Mouse (Mus musculus) cortical plate, adult 2 months (tissue): ENCODE measurements around the gene Lypd5. TPM values are rescaled to one million over a fixed set of nuclear protein-coding genes. Genes with fewer than 3 reads are reported as not detected.
A peak's percentile ranks its signal among the peaks of the same experiment; 100 is the strongest.

Experiments
- H3K27ac ChIP-seq: fragments of 200-500 bp; 2 replicates; pipeline ENCODE4 v1.5.1; 2012; ENCODE audit warnings: low read length, control low read depth, inconsistent platforms; ENCODE audit not compliant: insufficient read depth
- H3K4me1 ChIP-seq: fragments of 200-500 bp; 2 replicates; pipeline ENCODE4 v1.6.1; 2011; ENCODE audit warnings: low read length; ENCODE audit not compliant: control insufficient read depth, insufficient read depth
- H3K4me3 ChIP-seq: fragments of 200-500 bp; 2 replicates; pipeline ENCODE4 v1.5.1; 2011; ENCODE audit warnings: mild to moderate bottlenecking, low read length, control low read depth; ENCODE audit not compliant: insufficient read depth
- CTCF ChIP-seq: fragments of 200-500 bp; IDR thresholded peaks from 2 replicates; pipeline ENCODE4 v1.5.1; 2011; ENCODE audit warnings: mild to moderate bottlenecking, control low read depth, low read length; ENCODE audit not compliant: insufficient read depth; ENCODE audit errors: extremely low read depth
- POLR2A ChIP-seq: fragments of 200-500 bp; IDR thresholded peaks from 2 replicates; pipeline ENCODE4 v1.6.1; 2011; ENCODE audit warnings: mild to moderate bottlenecking, low read length, control low read depth; ENCODE audit not compliant: insufficient read depth; ENCODE audit errors: extremely low read depth
- polyA plus RNA-seq: library from polyadenylated mRNA; depleted of rRNA; stranded (reverse); fragments of >200 nt; gene quantifications from 2 replicates; pipeline ENCODE4 v1.2.3, GENCODE M21; 2012

Lypd5 gene
- polyA plus RNA-seq, 1 experiment: not detected

DNA sequence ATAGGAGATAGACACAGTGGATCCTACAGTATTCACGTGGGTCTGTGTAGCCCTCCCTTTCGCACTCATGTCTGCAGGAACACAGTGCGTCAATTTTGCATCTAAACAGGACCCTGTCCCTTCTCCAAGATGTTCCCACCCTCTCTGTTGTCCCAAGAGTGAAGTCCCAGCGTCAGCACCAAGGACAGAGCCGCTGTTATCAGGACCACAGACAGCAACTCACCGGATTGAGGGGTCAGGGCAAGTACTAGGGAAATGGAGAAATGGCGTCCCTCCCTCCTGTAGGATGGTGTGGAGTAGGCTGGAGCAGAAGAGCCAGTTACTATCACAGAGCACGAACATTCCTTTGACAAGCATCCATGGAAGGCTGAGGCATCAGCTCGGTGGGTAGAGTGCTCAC lies 10.3 kb downstream of the Lypd5 start:
- TF ChIP-seq POLR2A (no peak), CTCF (no peak)

DNA sequence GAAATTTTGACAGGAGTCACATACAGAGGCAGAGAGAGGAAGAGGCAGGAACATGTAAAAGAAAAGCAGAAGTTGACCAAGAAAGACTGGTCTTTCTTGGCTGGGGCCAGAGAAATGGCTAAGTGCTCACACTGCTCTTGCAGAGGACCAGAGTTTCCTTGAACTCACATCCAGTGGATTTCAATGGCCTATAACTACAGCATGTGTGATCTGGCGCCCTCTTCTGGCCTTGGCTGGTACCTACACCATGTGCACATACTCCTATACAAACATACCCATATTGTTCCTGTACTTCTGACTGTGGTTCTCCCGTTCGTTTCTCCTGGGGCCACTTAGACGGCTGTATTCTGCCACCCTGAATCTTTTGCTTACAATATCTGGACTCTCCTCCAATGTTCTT lies 12.0 kb downstream of the Lypd5 start:
- Histone ChIP-seq H3K27ac (no peak overlapping the region), H3K4me3 (no peak overlapping the region), H3K4me1 (peaks cover 1% of the 10 kb centered on the region; the same call in 1 of the 2 replicates)
- TF ChIP-seq CTCF: no peak
- no peak for TF ChIP-seq POLR2A

More for the DNA sequence above, 10.3 kb downstream of the Lypd5 start:
- Histone ChIP-seq H3K4me3 (no peak overlapping the region), H3K4me1 (no peaks in the 10 kb centered on the region; the same call in 1 of the 2 replicates), H3K27ac (no peak overlapping the region)

DNA sequence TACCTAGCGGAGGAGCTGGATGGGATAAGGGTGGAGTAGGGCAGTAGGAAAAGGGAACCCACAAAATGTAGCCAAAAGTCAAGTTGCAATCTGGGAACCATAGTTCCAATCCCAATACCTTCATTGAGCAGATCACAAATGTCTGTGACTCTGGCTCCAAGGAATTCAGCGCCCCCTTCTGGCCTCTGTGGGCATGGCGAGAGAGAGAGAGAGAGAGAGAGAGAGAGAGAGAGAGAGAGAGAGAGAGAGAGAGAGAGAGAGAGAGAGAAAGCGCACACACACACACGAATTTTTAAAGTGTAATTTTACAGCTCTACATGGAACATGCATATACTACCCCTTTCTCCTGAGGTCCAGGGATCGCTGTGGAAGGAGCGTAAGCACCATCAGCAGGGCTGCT lies 14.2 kb downstream of the Lypd5 start:
- no peak overlapping the region for H3K4me3 ChIP-seq
- TF ChIP-seq POLR2A (no peak), CTCF (peak; percentile 28; the same call in 1 of the 2 replicates)
- peaks cover 1% of the 10 kb centered on the region; the same call in 1 of the 2 replicates for H3K4me1 ChIP-seq
- no peak overlapping the region for H3K27ac ChIP-seq

DNA sequence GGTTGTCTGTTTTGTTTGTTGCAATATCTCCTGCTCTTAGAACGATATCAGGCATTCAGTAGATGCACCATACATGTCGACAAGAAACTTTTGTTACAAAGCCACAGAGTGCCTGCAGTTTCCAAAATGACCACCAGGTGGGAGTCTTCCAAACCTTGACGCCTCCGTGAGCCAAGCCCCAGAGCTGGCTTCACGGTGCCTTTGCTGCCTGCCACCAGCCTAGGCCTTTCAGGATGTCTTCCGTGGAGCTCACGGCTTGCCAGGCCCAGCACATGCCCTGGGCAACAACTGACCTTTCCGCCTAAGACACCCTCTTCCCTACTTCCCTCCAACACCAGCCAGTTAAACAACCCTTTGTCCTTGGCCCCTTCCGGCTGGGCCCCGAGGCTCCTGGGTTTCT lies 15.8 kb downstream of the Lypd5 start:
- Histone ChIP-seq H3K27ac (no peak overlapping the region), H3K4me3 (no peak overlapping the region)
- TF ChIP-seq POLR2A: peak; percentile 21; the same call in 1 of the 2 replicates
- TF ChIP-seq CTCF: peak; percentile 75

DNA sequence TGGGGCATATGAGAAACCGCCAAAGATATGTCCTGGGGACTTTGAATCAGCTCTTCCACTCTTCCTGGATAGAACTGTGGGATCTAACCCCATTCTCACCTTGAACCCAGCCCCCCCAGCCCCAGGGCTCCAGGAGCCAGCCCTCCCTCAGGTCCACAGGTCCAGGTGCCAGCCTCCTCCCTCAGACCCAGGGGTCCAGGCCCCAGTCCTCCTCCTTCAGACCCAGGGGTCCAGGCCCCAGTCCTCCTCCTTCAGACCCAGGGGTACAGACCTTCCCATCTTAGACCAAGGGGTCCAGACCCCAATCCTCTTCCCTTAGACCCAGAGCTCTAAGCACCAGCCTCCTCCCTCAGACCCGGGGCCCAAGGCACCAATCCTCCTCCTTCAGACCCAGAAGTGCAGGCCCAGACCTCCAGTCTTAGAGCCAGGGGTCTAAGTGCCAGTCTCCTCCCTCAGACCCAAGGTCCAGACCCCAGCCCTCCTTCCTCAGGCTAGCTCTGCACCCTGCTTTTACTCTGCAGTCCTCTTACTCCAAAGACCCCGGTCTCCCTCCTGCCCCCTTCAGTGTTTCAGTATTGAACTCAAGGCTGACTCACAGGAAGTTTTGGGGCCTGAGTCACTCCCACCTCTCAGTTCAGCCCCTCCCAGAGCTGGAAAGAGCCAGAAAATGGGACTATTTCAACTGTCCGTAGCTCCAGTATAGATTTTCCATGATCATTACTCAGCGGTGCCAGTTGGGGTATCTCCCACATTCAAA lies 16.4 kb downstream of the Lypd5 start:
- TF ChIP-seq POLR2A: no peak
- no peak for TF ChIP-seq CTCF
- Histone ChIP-seq H3K4me3 (no peak overlapping the region), H3K4me1 (peaks cover 1% of the 10 kb centered on the region; the same call in 1 of the 2 replicates), H3K27ac (no peak overlapping the region)

More for the DNA sequence above, 15.8 kb downstream of the Lypd5 start:
- H3K4me1 ChIP-seq: peaks cover 1% of the 10 kb centered on the region; the same call in 1 of the 2 replicates

DNA sequence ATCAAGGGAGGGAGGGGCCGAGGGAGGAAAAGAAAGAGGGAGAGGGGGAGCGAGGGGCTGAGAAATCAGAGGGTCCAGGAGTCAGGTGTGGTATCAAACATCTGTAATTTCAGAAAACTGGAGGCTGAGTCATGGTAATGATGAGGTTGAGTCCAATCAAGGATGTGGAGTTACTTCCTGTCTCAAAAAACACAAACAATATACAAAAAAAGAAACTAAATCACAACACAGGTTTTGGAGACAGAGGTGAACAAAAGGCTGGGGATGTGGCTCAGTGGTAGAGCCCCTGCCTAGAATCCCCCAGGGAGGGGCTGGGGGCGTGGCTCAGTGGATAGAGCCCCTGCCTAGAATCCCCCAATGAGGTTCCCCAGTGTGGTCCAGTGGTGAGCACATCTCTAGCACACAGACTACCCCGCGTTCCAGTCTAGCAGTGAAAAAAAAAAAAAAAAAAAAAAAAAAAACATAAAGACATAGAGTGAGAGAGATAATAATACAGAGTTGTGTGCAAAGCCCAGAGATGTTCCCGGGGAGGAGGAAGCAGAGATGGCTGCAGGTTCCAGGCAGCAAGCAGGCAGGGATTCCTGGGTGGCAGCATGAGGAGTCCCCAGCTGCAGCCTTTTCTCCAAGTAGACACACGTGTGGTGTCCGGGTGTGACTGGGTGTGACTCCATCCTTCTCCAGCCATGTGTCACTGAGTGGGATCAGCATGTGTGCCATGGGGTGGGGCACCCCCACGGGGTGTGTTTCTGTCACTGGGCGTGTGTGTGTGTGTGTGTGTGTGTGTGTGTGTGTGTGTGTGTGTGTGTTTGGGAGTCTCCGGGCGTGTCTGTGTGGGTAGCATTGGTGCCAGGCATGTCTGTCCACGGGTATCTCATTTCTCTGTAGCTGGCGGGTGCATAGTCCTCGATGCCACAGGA lies 18.0 kb downstream of the Lypd5 start:
- Histone ChIP-seq H3K4me1 (peaks cover 1% of the 10 kb centered on the region; the same call in 1 of the 2 replicates), H3K27ac (no peak overlapping the region), H3K4me3 (no peak overlapping the region)
- TF ChIP-seq POLR2A: no peak
- TF ChIP-seq CTCF: no peak

DNA sequence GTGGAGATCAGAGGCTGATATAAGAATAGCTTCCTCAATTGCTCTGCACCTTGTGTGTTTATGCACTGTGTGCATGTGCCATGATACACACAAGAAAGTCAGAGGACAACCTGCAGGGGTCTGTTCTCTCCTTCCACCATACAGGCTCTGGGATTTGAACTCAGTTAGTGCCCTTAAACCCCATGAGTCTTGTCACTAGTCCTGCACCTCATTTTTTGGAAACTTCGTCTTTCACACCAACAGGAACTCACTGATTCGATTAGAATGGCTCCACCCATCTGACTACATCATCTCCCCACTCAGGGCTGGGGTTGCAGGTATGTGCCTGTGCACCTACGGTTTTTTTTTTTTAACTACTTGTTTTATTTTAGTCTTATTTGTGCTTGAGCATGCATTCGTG lies 19.2 kb downstream of the Lypd5 start:
- H3K4me1 ChIP-seq: peaks cover 1% of the 10 kb centered on the region; the same call in 1 of the 2 replicates
- H3K27ac ChIP-seq: no peak overlapping the region
- no peak for TF ChIP-seq CTCF
- TF ChIP-seq POLR2A: no peak
- H3K4me3 ChIP-seq: no peak overlapping the region

DNA sequence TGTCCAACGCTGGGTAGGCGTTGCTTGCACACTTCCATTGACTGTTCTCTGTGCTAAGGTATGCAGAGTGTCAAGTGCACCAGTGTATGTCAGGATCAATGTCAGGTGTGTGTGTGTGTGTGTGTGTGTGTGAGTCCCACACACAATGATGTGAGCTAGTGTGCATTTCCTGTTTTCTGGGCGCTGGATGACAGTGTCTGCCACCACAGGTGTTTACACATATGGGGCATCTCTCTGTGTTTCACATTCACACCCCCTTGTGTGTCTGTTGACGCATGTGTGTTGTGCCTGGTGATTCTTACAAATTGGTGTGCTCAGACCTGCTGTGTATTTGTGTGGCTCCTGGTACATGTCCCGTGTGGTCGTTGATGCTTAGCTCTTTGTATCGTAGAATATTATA lies 19.9 kb downstream of the Lypd5 start:
- Histone ChIP-seq H3K4me1 (0 out of 2 replicates have a peak, but pooled peaks cover 1% of the 10 kb centered on the region), H3K27ac (no peak overlapping the region), H3K4me3 (no peak overlapping the region)
- TF ChIP-seq CTCF (no peak), POLR2A (no peak)

DNA sequence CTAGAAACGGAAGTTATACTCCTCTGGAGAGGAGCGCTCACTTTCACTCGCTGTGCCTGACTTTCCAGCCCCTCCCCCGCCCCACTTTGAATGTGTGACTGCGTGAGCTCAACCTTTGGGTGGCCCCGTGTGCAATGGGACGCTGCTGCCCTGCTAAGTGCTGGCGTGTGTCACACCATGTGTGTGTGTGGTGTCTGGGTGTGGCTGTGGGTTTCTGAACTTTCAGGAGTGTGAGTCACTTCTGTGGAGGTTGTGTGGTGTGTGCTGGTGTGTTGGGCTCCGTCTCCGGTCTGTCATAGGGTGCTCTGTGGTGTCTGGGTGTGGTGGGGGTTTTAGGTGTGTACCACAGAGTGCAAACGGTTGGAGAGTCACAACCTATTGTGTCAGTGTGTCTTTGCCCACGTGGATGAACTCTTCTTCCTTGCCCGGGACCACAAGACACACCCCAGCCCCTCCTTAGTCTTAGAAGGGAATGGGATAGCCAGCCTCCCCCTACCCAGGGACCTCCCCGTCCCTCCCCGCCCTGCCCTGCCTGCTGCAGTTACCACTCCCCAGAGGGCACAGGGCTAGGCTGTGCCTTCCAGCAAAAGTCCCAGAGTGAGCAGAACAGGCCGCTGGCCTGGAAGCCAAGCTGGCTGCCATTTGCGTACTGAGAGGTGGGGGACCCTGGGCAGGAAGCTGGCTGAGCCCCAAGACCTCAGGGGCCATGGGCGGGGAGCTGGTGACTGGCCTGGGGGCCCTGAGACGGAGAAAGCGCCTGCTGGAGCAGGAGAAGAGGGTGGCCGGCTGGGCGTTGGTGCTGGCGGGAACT lies 20.9 kb downstream of the Lypd5 start, which contains the start of gene Kcnn4:
TSS of gene Kcnn4 (plus strand) at position 533 of the 811 bp plus-strand sequence.
- H3K4me3 ChIP-seq: no peak within 1 kb of the TSS
- H3K27ac ChIP-seq: no peak within 1 kb of the TSS
- 0 out of 2 replicates have a peak, but pooled peaks cover under 1% of the 10 kb centered on the region for H3K4me1 ChIP-seq
- TF ChIP-seq POLR2A (no peak), CTCF (no peak)
